Mouse (Mus musculus): ENCODE results near the gene Slc1a5. TPM values are rescaled to one million over a fixed set of nuclear protein-coding genes. Genes with fewer than 3 reads are reported as not detected.

The Slc1a5 gene
- polyA plus RNA-seq, 1 experiment from 2014 or later, result 119 TPM

DNA sequence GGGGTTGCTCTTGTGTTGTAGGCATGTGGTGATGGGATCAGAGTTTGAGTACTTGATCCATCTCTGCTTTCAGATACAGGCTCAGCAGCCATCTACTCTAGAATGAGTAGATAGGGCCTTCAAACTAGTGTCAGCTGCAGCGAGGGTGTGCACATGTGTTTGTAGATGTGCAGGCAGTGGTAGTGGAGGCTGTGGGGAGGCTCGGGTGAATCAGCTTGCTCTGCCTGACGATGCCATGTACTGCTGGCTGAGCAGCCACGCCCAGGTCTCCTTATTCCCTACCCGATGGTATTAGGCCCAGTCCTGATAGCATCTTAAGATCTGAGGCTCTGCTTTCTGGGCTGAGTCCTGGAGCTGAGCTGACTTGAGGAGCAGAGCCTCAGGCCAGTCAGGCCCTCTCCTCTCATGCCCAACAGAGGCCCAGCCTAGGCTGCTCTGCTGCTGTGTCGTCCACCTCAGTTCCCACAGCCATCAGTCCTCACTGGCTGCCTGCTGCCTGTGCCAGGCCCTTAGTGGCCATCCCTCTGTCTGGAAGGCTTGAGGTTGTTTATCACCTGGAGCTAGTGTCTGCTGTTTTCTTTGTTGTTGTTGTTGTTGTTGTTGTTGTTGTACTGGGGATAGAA is 57.8 kb downstream of the Slc1a5 start:
- Histone ChIP-seq H3K4me1 (ENCODE audit: control insufficient read depth, low read depth, low read length) (peaks cover 14% of the 10 kb centered on the region), H3K9me3 (replicated peaks; ENCODE audit: control insufficient read depth, low read length) (no peaks in the 10 kb centered on the region), H3K36me3 (ENCODE audit: control insufficient read depth, insufficient read depth) (peaks cover 22% of the 10 kb centered on the region), H3K4me2 (ENCODE audit: low read depth, low read length) (no peak overlapping the region), H3K27ac (ENCODE audit: low read length) (no peak overlapping the region), H3K4me3 (ENCODE audit: low read depth, low read length) (no peak overlapping the region), H3K27me3 (ENCODE audit: control insufficient read depth, insufficient read depth, low read depth, low read length) (no peaks in the 10 kb centered on the region), H3K9ac (ENCODE audit: low read depth, low read length) (no peak overlapping the region)
- WGBS (ENCODE audit: insufficient replicate concordance), result 37% methylated on average over 6 of the region's 6 CpGs
- ATAC-seq (ENCODE audit: low read depth), result no peak

DNA sequence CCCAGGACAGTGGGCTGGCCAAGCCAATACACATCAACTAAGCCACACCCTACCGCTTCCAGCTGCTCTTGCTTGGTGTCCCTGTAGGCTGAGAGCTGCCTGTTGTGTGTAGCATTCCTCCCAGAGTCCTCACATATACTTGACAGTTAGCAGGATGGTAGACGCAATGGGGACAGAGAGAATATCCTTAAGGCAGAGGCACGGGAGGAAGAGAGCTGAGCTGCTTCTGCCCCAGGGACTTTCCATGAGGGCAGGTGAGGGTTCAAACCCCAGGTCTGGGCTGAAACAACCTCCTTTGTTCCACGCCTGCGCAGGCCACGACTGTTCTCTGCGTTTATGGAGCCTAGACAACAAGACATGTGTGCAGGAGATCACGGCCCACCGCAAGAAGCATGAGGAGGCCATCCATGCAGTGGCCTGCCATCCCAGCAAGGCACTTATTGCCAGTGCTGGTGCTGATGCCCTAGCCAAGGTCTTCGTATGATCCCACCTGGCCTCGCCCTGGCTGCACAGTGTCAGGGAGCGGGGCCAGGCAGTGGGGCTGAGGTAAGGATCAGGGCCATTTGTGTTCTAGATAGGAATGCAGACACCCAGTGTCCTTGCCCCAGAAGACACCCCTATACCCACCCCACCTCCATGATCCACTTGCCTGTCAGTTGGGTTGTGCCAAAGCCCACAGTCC is 58.4 kb downstream of the Slc1a5 start:
- Histone ChIP-seq H3K27me3 (ENCODE audit: control insufficient read depth, insufficient read depth, low read depth, low read length) (no peaks in the 10 kb centered on the region), H3K36me3 (ENCODE audit: control insufficient read depth, insufficient read depth) (peaks cover 17% of the 10 kb centered on the region), H3K9me3 (replicated peaks; ENCODE audit: control insufficient read depth, low read length) (no peaks in the 10 kb centered on the region), H3K4me1 (ENCODE audit: control insufficient read depth, low read depth, low read length) (peaks cover 20% of the 10 kb centered on the region), H3K9ac (ENCODE audit: low read depth, low read length) (no peak overlapping the region), H3K27ac (ENCODE audit: low read length) (no peak overlapping the region), H3K4me2 (ENCODE audit: low read depth, low read length) (no peak overlapping the region), H3K4me3 (ENCODE audit: low read depth, low read length) (no peak overlapping the region)
- 85% methylated on average over 12 of the region's 12 CpGs for WGBS (ENCODE audit: insufficient replicate concordance)
- ATAC-seq (ENCODE audit: low read depth), result no peak

DNA sequence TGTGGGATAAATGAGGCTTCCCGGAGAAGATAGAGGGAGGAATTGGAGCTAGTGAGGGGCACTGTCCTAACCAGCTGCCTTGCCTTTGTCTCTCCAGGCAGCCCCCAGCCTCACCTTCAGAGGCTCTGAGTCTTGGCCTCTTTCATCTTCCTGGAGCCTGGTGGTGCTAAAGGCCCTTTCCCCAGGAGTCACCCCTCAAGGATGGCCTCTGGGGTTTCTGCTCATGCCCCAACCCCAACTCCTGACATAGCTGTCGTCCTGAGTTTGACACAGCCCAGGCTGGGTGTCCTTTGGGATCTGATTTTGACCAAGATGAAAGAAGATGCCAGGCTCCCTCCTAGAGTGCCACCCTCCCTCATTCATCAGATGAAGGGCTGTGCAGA is 59.0 kb downstream of the Slc1a5 start:
- Histone ChIP-seq H3K27ac (ENCODE audit: low read length) (no peak overlapping the region), H3K4me1 (ENCODE audit: control insufficient read depth, low read depth, low read length) (peaks cover 26% of the 10 kb centered on the region), H3K9me3 (replicated peaks; ENCODE audit: control insufficient read depth, low read length) (no peaks in the 10 kb centered on the region), H3K4me2 (ENCODE audit: low read depth, low read length) (no peak overlapping the region), H3K4me3 (ENCODE audit: low read depth, low read length) (no peak overlapping the region), H3K9ac (ENCODE audit: low read depth, low read length) (no peak overlapping the region), H3K27me3 (ENCODE audit: control insufficient read depth, insufficient read depth, low read depth, low read length) (no peaks in the 10 kb centered on the region), H3K36me3 (ENCODE audit: control insufficient read depth, insufficient read depth) (peaks cover 17% of the 10 kb centered on the region)
- WGBS (ENCODE audit: insufficient replicate concordance), result 90% methylated on average over 2 of the region's 2 CpGs
- ATAC-seq (ENCODE audit: low read depth), result no peak

DNA sequence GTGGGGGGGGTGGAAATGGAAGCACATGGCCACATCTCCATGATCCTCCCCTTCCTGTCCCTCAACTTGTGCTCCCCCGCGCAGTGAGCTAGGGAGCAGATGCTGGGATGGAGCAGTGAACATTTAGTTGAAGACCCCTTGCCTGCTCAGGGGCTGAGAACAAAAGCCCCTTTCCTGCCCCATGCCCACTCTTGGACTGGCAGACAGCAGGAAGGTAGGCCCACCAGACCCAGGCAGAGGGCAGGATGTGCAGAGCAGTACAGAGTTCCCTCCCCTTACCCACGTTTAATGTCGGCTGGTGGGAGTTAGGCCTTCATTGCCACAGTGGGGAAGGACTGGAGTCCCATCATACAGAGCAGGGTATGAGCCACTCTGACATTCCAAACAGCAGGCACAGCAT is 59.9 kb downstream of the Slc1a5 start:
- Histone ChIP-seq H3K4me1 (ENCODE audit: control insufficient read depth, low read depth, low read length) (peaks cover 33% of the 10 kb centered on the region), H3K4me3 (ENCODE audit: low read depth, low read length) (no peak overlapping the region), H3K4me2 (ENCODE audit: low read depth, low read length) (no peak overlapping the region), H3K27ac (ENCODE audit: low read length) (no peak overlapping the region), H3K27me3 (ENCODE audit: control insufficient read depth, insufficient read depth, low read depth, low read length) (no peaks in the 10 kb centered on the region), H3K36me3 (ENCODE audit: control insufficient read depth, insufficient read depth) (peaks cover 17% of the 10 kb centered on the region), H3K9me3 (replicated peaks; ENCODE audit: control insufficient read depth, low read length) (no peaks in the 10 kb centered on the region), H3K9ac (ENCODE audit: low read depth, low read length) (no peak overlapping the region)
- 49% methylated on average over 4 of the region's 4 CpGs for WGBS (ENCODE audit: insufficient replicate concordance)
- ATAC-seq (ENCODE audit: low read depth), result no peak

DNA sequence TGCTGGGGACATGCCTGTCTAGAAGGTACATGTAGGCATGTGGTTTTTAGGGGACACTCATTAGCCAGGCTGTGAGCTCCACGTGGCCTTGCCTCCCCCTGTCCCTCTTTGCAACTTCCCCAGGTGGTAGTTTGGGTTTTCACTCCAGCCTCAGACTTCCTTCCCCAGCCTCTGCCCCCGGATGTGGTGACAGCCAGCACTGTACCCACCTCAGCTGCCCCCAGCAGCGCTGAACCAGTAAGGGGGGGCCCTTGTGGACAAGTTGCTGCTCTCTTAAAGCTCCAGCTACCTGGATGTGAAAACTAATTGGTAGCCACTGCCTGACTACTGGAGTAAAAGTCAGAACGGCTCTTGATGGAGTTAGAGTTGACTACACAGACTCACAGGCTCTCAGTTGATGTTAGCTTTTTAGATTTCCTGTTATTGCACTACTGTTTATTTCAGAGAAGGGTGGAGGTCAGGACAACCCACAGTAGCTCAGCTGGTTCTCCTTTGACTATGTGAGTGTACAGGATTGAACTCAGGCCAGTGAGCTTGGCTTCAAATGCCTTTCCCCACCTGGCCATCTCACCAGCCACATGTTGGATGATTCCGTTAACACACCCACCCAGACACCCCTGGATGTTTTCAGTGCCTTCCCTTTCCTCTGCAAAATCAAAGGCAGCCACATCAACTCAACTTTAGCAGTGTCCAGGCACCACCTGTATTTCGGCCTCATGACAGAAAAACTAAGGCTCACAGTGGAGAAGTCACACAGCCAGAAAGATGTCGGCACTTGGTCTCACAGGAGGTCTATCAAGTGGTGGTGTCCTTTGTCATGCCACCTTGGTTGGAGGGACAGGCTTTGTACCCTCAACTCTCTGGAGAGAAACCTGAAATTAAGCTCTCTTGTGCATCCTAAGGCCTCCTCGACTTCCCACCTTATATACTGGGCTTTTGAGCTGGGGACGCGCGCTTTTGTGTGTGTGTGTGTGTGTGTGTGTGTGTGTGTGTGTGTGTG is 60.7 kb downstream of the Slc1a5 start:
- Histone ChIP-seq H3K4me1 (ENCODE audit: control insufficient read depth, low read depth, low read length) (peaks cover 33% of the 10 kb centered on the region), H3K9ac (ENCODE audit: low read depth, low read length) (no peak overlapping the region), H3K27ac (ENCODE audit: low read length) (peak overlapping the region; percentile 43), H3K27me3 (ENCODE audit: control insufficient read depth, insufficient read depth, low read depth, low read length) (no peaks in the 10 kb centered on the region), H3K9me3 (replicated peaks; ENCODE audit: control insufficient read depth, low read length) (no peaks in the 10 kb centered on the region), H3K36me3 (ENCODE audit: control insufficient read depth, insufficient read depth) (peaks cover 17% of the 10 kb centered on the region), H3K4me2 (ENCODE audit: low read depth, low read length) (peak overlapping the region; percentile 98), H3K4me3 (ENCODE audit: low read depth, low read length) (peak overlapping the region; percentile 78)
- no peak for ATAC-seq (ENCODE audit: low read depth)
- WGBS (ENCODE audit: insufficient replicate concordance), result 22% methylated on average over 11 of the region's 11 CpGs

DNA sequence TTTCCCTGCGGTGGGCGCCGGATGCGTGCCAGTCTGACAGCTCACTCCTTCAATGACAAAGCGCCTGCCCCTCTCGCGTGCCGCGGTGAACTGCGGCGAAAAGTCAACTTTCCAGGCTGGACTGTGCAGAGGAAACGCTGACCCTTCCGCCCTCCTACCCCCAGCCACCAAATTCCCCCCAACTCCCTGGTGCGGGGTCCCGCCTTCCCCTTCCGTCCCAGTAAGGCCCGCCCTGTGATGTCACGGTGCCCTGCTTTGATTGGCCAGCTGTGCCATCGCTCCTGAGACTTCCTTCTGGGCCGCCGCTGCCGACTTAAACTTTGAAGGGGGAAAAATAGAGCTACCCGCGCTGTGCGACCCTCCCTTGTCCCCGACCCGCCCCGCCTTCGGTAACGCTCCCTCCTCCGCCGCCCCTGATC is 61.5 kb downstream of the Slc1a5 start, which contains the start of gene Prkd2:
Gene Prkd2, plus strand, starts transcription at position 258 of the 419 bp plus-strand sequence.
- under 1% methylated on average over 31 of the region's 32 CpGs for whole genome bisulfite sequencing (ENCODE audit: insufficient replicate concordance)
- Histone ChIP-seq H3K4me2 (ENCODE audit: low read depth, low read length) (peak within 1 kb of the TSS; percentile 98), H3K27me3 (ENCODE audit: control insufficient read depth, insufficient read depth, low read depth, low read length) (no peaks in the 10 kb centered on the region), H3K9ac (ENCODE audit: low read depth, low read length) (peak within 1 kb of the TSS; percentile 82), H3K9me3 (replicated peaks; ENCODE audit: control insufficient read depth, low read length) (no peaks in the 10 kb centered on the region), H3K4me1 (ENCODE audit: control insufficient read depth, low read depth, low read length) (peaks cover 33% of the 10 kb centered on the region), H3K4me3 (ENCODE audit: low read depth, low read length) (peak within 1 kb of the TSS; percentile 78), H3K27ac (ENCODE audit: low read length) (peak within 1 kb of the TSS; percentile 72), H3K36me3 (ENCODE audit: control insufficient read depth, insufficient read depth) (peaks cover 13% of the 10 kb centered on the region)
- ATAC-seq (ENCODE audit: low read depth), result peak; percentile 82

DNA sequence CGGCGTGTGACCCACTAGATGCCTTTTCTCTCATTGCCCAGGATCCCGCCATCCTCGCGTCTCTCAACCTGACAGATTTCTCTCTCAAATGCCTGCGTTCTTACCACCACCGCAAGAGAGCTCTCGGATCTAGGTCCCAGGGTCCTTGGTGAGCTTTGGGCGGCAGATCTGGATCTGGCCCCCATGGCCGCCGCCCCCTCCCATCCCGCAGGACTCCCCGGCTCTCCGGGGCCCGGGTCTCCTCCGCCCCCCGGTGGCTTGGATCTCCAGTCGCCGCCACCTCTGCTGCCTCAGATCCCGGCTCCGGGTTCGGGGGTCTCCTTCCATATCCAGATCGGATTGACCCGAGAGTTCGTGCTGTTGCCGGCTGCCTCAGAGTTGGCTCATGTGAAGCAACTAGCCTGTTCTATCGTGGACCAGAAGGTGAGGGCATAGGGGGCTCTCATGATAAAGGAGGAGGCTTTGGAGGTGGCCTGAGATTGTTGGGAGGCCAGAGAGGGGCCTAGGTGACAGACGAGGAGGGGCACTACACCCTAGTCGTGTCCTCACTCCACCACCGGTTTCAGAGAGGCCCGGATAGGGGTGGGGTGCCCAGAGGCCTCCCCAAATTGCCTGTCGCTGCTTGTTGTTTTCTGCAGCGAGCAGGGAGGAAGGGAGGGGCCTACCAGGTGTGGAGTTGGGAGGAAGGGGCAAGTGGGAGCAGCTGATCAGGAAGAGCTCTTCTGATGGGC is 62.5 kb downstream of the Slc1a5 start:
- peak; percentile 30; the same call in 1 of the 2 replicates for ATAC-seq (ENCODE audit: low read depth)
- Histone ChIP-seq H3K4me2 (ENCODE audit: low read depth, low read length) (peak overlapping the region; percentile 98), H3K9ac (ENCODE audit: low read depth, low read length) (peak overlapping the region; percentile 82), H3K27ac (ENCODE audit: low read length) (peak overlapping the region; percentile 72), H3K4me1 (ENCODE audit: control insufficient read depth, low read depth, low read length) (peaks cover 33% of the 10 kb centered on the region), H3K4me3 (ENCODE audit: low read depth, low read length) (peak overlapping the region; percentile 78), H3K36me3 (ENCODE audit: control insufficient read depth, insufficient read depth) (peaks cover 8% of the 10 kb centered on the region), H3K27me3 (ENCODE audit: control insufficient read depth, insufficient read depth, low read depth, low read length) (no peaks in the 10 kb centered on the region), H3K9me3 (replicated peaks; ENCODE audit: control insufficient read depth, low read length) (no peaks in the 10 kb centered on the region)
- WGBS (ENCODE audit: insufficient replicate concordance), result under 1% methylated on average over 33 of the region's 33 CpGs

DNA sequence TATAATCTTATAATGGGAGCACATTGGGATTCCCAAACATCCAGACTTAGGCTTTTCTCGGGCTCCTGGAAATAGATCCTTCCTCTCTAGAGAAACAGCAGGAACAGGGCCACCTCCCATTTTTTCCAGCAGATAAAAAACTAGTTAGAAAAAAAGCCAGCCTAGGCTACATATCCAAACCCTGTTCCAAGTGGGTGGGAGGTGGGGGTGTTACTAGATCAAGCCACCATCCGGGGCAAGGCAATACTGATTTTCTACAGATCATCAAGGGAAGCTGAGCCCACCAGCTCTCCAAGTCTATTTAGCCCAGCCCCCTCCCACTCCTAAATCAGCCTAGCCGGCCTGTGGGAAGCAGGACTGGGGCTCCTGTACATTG is 63.5 kb downstream of the Slc1a5 start:
- no peaks in the 10 kb centered on the region for H3K27me3 ChIP-seq (ENCODE audit: control insufficient read depth, insufficient read depth, low read depth, low read length)
- peak overlapping the region; percentile 49 for H3K27ac ChIP-seq (ENCODE audit: low read length)
- 16% methylated on average over 3 of the region's 3 CpGs for WGBS (ENCODE audit: insufficient replicate concordance)
- peak overlapping the region; percentile 65 for H3K9ac ChIP-seq (ENCODE audit: low read depth, low read length)
- no peak for ATAC-seq (ENCODE audit: low read depth)
- peaks cover 33% of the 10 kb centered on the region for H3K4me1 ChIP-seq (ENCODE audit: control insufficient read depth, low read depth, low read length)
- peak overlapping the region; percentile 98 for H3K4me2 ChIP-seq (ENCODE audit: low read depth, low read length)
- no peaks in the 10 kb centered on the region for H3K9me3 ChIP-seq (replicated peaks; ENCODE audit: control insufficient read depth, low read length)
- peaks cover 6% of the 10 kb centered on the region for H3K36me3 ChIP-seq (ENCODE audit: control insufficient read depth, insufficient read depth)
- H3K4me3 ChIP-seq (ENCODE audit: low read depth, low read length), result peak overlapping the region; percentile 78
